Mouse (Mus musculus): ENCODE data around the gene Tie1.

Gene Tie1

DNA sequence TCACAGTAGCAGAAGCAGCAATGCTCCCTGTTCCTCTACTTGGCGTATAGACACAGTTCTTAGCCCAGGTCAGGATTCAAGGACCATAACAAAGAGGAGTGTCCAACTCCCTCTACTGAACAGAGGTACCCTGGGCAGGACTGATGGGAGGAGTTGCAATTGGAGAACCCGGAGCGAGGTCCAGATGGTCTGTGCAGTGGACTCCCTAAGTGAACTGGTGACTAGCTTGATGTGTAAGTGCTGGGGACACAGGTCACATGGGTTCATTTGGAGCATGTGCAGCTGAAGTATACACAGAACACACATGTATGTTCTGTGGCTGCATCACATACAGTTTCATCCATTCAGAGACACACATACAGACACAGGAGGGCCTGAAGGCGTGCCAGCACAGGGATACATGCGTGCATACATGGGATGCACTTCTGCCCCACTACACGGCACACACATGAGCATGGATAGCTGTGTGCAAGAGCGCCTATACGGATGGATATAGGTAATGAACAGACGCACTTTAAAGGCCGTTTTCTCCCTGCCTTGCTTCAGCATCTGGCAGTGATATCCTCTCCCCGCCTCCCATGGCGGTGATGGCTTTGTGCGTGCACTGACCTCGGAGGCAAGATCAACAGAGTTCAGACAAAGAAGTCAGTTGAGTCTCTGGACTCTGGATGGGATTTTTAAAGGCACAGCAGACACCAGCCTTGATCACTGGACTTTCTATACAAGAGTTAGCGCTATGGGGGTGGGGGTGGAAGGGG is 12.9 kb downstream of the Tie1 start:
- DNase-seq (ENCODE audit: low spot score in 2 of 2): no peak

- DNase-seq (ENCODE audit: low spot score in 2 of 2): no peak
Observed at GRCm38 (mm10) chr4:118472687-118473086, 17.2 kb downstream of the Tie1 start.

GRCm38 (mm10) chr4:118471281-118471680 is 18.6 kb downstream of the Tie1 start:
- no peak for DNase-seq (ENCODE audit: low spot score in 2 of 2)

DNA sequence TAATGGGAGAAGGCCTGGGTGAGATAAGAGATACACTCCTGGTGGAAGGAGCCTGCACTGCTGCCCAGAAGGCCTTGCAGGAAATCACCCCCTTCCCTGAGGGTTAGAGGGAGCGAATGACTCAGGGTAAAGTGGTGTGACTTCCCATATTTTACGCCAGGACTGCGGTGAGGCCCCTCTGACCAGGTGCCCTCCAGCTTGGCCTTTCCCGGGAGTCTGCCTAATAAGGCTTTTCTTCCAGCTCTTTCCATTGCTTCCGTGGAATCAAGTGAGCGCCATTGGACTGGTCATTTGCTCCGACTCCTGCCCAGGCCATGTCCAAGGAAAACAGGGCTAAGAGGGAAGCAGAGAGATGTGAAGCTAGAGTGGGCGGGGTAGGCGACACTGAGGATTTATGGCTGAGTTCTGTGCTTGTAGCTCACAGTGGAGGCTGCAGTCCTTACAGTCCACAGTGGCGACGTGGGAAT is 24.1 kb downstream of the Tie1 start:
- no peak for DNase-seq (ENCODE audit: low spot score in 2 of 2)

GRCm38 (mm10) chr4:118464956-118465355 is 24.9 kb downstream of the Tie1 start:
- DNase-seq (ENCODE audit: low spot score in 2 of 2): no peak

DNA sequence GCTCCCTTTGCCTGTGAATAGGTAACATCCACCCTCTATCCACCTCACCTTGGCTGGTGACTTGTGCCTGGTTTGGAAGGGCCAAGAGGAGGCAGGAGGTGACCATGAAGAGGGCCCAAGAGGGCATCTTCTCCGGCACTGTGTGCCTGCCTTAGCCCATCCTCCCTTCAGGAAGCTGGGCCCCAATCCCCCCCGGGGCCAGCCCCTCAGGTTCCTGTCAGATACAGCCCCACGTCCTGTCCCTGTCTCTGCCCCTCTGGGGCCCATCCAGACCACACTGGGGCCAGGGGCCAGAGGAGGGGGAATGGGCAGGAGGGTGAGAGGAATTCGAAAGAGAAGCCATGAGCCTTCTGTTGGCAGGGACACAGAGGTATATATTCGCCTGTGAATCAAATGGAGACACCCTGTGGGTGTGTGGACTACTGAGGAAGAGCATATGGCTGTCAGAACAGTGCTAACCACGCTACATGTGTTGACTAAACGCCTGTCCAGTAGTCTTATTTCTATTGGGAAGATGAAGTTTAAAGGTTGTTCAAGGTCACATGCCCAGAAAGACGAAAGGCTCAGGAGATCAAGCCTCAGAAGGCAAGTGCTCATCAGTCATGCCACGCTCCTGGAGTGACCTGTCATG is 32.4 kb downstream of the Tie1 start, which contains the start of gene Mpl:
Gene Mpl, minus strand, starts transcription at position 169 of the 631 bp plus-strand sequence.
- DNase-seq (ENCODE audit: low spot score in 2 of 2): no peak

- no peak for DNase-seq (ENCODE audit: low spot score in 2 of 2)
Observed at GRCm38 (mm10) chr4:118446415-118447153, 43.3 kb downstream of the Tie1 start.

- DNase-seq (ENCODE audit: low spot score in 2 of 2): no peak
Observed at GRCm38 (mm10) chr4:118445781-118446414, 44.0 kb downstream of the Tie1 start.

DNA sequence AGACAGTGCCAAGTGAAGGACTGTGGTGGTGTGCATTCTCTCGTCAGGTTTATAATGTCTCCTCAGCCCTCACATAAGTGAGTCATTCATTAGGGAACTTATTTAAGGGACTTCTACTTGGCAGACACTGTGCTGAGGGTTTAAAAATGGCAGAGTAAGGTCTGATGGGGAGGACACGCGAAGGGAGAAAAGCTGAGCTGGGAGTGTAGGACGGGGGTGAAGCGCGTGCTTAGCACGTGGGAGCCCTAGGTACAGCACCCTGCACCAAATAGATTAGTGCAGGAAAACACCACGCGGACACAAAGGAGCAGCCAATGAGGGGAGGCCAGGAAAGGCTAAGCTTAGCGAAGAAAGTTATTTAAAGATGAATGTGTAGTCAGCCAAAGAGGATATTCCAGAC is 44.8 kb downstream of the Tie1 start:
- no peak for DNase-seq (ENCODE audit: low spot score in 2 of 2)

DNA sequence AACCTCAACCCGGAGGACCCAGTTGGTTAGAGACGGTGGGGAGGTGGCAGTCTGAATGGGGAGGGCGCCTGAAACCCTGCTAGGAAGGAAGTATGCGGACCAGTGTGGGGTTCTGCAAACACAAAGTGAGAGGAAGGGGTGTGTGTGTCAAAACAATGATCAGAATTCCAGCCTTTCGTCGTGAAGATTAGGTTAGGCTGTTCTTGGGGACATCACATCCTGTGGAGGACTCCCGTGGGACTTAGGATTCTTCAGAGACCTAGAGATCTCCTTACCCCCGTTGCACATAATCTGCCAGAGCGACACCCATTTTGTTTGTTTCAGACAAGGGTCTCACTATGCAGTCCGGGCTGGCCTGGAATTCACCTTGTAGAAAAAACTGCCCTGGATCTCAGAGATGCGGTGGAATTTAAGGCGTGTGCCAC is 52.0 kb downstream of the Tie1 start:
- DNase-seq (ENCODE audit: low spot score in 2 of 2): no peak

DNA sequence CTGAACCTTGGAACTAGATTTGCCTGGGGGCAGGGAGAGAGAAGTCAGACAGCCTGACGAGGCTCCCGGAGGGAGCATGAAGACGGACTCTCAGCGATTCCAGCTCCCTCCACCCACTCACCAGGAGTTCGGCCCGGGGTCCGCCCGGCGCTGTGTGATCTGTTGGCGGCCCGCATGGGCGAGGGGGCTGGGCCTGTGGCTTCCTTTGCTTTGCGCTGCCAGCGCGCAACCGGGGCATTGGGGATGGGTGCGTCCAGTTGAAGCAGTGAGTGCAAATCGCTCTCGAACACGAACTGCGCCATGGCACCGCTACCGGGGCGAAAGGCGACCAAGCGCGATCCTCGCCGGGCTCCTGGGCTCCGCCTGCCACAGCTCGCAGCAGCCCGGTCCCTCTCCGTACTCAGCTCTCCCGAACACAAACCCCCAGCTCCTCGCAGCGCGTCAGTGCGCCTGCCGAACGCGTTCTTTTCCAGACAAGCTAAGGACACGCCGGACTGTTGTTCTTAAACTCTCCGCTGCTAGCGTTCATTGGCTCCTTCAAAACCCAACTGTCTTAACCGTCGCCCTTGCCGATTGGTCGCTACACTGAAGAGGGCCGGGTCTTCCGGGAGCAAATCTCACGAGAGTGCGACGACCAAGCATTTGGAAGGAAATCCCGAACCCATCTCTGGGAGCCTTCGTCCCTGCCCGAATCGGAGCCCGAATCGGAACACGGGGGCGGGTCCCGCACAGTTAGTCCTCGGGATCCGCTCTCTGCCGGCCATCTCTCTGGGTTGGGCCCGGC is 52.8 kb downstream of the Tie1 start, which contains the start of gene Cdc20:
Gene Cdc20, minus strand, starts transcription at position 533 of the 784 bp plus-strand sequence.
- DNase-seq (ENCODE audit: low spot score in 2 of 2): peak; percentile 96 to 98

DNA sequence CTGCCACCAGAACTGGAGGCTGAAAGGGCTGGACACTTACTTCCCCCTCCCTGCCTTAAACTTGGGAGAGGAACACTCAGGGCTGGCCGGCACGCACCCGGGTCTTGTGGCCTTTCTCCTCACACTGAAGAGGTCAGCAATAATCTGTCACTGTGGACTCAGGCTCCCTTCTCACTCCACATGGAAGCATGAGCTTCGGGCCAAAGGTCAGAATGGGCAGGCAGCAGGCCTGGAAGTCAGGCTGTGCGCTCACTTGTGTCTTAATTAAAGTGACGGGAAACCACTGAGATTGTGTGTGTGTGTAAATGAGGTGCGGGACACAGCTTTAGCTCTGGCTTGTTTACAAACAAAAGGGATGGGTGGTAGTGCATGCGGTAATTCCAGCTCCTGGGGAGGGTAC is 57.5 kb downstream of the Tie1 start:
- DNase-seq (ENCODE audit: low spot score in 2 of 2): no peak

GRCm38 (mm10) chr4:118429215-118429895 is 60.5 kb downstream of the Tie1 start:
- DNase-seq (ENCODE audit: low spot score in 2 of 2): no peak

- no peak for DNase-seq (ENCODE audit: low spot score in 2 of 2)
Observed at GRCm38 (mm10) chr4:118428531-118429214, 61.2 kb downstream of the Tie1 start.

DNA sequence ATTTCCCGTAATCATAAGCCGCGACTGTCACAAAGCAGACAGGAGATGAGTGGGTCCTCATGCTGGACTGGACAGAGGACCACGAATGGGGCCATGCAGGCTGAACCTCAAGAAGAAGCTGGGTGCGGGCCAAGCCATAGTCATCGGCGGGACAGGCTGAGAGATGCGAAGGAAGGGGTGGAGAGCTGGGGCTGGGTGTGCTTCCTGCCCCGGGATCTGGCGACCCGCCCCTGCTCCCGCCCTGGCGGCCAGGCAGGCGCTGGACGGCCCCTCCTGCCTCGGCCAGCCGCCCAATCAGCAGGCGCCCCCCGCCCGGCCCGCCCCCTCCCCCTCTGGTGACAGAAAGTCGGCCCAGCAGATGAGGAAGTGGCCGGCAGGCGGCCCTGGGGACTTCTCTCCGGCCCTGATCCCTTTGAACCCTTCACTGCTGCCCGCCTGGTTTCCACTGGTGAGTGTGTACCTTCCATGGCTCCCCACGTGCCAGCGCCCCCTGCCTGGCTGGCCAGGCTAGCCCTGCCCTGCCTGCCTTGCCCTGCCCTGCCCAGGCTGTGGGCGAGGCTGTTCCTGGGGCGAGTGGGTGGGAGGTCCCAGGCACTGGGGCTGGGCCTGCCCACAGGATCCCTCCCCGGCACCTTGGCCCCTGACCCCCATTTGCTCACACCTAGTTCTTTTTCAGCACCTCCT is 62.0 kb downstream of the Tie1 start, which contains the start of gene Elovl1:
Gene Elovl1, plus strand, starts transcription at position 326 of the 684 bp plus-strand sequence.
- peak; percentile 85 to 88 for DNase-seq (ENCODE audit: low spot score in 2 of 2)

- no peak for DNase-seq (ENCODE audit: low spot score in 2 of 2)
Observed at GRCm38 (mm10) chr4:118427415-118427767, 62.5 kb downstream of the Tie1 start.

DNA sequence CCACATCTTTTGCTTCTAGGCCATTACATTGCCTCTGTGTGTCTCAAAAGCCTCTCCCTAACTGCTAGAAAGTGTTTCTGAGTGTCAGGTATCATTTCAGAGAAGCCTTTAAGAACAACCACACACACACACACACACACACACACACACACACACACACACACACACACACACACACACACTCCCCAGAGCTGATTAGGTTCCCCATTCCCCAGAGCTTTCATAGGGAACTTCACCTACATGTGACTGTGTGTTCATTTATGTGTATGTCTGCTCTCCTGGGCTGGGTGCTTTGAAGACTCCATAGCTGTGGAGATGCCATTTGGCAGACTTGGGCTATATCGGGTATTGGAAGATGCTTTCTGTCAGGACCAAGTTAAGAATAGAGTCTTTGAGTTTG is 64.5 kb downstream of the Tie1 start:
- DNase-seq (ENCODE audit: low spot score in 2 of 2): no peak

GRCm38 (mm10) chr4:118424541-118425160 is 65.2 kb downstream of the Tie1 start:
- no peak for DNase-seq (ENCODE audit: low spot score in 2 of 2)

DNA sequence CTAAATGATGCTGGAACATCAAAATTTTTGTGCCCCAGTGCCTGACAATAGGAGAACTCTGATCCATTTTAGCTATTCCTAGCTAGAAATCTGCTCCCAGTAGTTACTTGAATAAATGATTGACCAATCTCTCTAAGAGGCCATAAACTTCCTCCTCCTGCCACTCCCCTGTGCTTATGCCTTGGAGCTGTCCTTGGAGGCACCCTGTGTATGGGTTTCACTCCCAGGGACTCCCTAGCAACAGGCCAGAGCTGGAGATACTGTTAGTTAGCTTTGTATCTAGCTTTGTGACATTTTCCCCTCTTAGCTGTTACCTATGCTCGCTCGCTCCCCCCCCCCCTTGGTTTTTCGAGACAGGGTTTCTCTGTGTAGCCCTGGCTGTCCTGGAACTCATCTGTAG is 68.5 kb downstream of the Tie1 start:
- DNase-seq (ENCODE audit: low spot score in 2 of 2): no peak
